Mouse (Mus musculus) heart, postnatal 36 days (tissue): ENCODE data around the gene Per3. TPM values are rescaled to one million over a fixed set of nuclear protein-coding genes. Genes with fewer than 3 reads are reported as not detected.
A peak's percentile ranks its signal among the peaks of the same experiment; 100 is the strongest.

Experiments used
- DNase-seq, 2 experiments: peaks; one replicate each; pipeline ENCODE4 v3.0.0; 2021 to 2022
- intact Hi-C: fragments of 180-260 bp; cut with DNase I; formaldehyde crosslinking; loops from one replicate; pipeline ENCODE4 v1.15.1; 2025
- total RNA-seq, 2 experiments: library from RNA; stranded (reverse); gene quantifications; 2 replicates each; pipeline ENCODE4 v1.2.3; 2021

The Per3 gene
- total RNA-seq, 2 experiments from 2014 or later = 10.9 to 20.8 TPM

DNA sequence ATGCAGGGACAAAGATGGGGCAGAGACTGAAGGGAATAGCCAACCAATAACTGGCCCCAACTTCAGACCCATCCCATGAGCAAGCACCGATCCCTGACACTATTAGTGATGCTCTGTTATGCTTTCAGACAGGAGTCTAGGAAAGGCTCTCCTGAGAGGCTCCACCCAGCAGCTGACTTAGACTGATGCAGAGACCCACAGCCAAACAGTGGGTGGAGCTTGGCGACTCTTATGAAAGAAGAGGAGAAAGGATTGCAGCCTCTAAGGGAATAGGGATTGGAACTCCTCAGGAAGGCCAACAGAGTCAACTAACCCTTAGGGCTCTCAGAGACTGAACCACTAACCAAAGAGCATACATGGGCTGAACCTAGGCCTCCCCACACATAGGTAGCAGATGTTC, 80.8 kb downstream of the Per3 start:
- intact Hi-C loops = no loop called here
- DNase-seq = no peak

GRCm38 (mm10) chr4:150962231-150962630, 82.2 kb downstream of the Per3 start:
- peak; percentile 16 to 22 for DNase-seq
- intact Hi-C loops = no loop called here

- intact Hi-C loops = no loop called here
- no peak for DNase-seq
These were observed 85.9 kb downstream of the Per3 start for GRCm38 (mm10) chr4:150958536-150958935.

GRCm38 (mm10) chr4:150957106-150957458, 87.4 kb downstream of the Per3 start:
- intact Hi-C loops = no loop called here

DNA sequence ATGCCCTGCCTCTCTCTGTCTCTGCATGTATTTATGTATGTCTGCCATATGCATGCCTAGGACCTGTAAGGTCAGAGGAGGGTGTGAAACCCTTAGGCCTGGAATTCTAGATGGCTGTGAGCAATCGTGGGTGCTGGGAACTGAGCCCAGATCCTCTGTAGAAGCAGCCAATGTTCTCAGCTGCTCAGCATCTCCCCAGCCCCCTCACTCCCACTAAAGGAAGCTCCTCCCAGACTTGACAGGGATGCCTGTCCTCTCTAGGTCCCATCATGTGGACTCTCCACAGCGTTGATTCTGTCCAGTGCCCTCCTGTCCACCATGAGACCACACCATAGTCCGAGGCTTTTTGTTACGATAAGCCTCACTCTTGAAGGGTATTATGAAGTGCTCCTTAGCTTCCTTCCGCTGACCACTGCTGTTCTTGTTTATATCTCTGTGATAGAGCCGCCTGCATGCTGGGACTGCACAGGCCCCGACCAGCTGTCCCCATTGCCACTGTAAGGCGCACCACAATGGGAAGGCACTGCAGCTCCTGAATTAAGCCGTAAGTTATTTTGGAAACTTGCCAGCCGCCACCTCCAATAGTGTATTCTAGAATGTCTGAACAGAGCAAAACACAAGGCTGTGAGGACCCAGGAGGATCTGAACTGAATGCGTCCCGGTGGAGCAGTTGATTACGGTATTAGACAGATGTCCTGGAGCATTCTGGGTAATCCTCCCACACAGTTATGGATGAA, 87.9 kb downstream of the Per3 start:
- no peak for DNase-seq

More at GRCm38 (mm10) chr4:150957106-150957458, 87.4 kb downstream of the Per3 start:
- DNase-seq = no peak

More for the DNA sequence above, 87.9 kb downstream of the Per3 start:
- intact Hi-C loops = no loop called here

Other genes with a start within 250 kb of the Per3 start
- 10 to 100 TPM; 13.7 to 19.6 TPM for gene Errfi1, start 190.7 kb downstream of the Per3 start, total RNA-seq
- 100 to 1,000 TPM; 247 to 253 TPM for gene Park7, start 130.2 kb downstream of the Per3 start, total RNA-seq
- under 1 TPM in 1 of 2 experiments, not detected in 1; 0.25 TPM for gene Tnfrsf9, start 130.1 kb downstream of the Per3 start, total RNA-seq
- not detected for gene Uts2, start 47.6 kb downstream of the Per3 start, total RNA-seq
- gene Vamp3, start 13.3 kb upstream of the Per3 start, total RNA-seq = 10 to 100 TPM; 69.5 to 71.8 TPM
- gene Gm13090, start 44.9 kb upstream of the Per3 start, total RNA-seq = not detected